Mouse (Mus musculus) embryonic stem cell, embryonic (primary cell): Measurements from ENCODE around the gene Rab22a.

Experiments used
- CTCF ChIA-PET, 4 experiments: fragments of 300-600 bp in 2 of 4; fragments of 350-600 bp in 2 of 4; sonication (Branson Sonifier 250); formaldehyde crosslinking; loops; one replicate each; lab custom pipeline; 2022; ENCODE audit warnings: inconsistent platforms in 2 of 4; lab: Charles Lee
- POLR2A ChIA-PET, 4 experiments: fragments of 300-600 bp in 2 of 4; fragments of 350-600 bp in 2 of 4; sonication (Branson Sonifier 250); formaldehyde crosslinking; loops; one replicate each; lab custom pipeline; 2022; ENCODE audit warnings: antibody characterized with exemption in 4 of 4, inconsistent platforms in 1 of 4; lab: Charles Lee

Gene Rab22a

DNA sequence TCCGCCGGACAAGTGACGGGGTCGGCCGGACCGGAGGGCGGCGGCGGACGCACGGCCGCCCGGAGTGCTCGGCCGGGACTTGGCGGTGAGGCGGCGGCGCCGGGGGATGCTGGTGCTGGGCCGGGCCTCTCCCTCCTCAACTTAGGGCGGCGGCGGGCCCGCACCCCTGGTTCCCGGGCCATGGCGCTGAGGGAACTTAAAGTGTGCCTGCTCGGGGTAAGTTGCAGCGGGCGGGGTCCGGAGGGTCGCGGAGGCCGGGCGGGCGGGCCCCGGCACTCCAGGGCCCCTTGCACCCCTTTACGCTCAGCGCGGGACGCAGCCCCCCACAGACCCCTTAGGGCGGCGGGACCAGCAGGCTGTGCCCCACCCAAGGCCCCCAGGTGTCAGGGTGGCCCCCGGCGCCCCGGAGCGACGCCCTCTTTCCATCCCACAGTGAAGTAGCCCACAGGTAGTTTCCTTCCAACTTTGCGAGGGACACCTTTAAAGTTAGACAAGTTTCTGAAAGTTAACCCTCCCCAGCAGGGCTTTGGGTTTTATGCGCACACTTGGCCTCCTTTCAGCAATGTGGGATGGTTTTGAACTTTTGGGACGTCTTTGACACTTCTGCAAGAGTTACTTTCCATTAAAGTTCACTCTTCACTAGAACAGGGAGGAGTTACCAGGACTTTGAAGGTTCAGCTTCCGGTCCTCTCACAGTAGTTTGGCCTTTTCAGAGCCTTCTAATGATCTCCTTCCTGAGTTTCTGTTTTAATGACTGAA lies 545 bp downstream of the Rab22a start:
- ChIA-PET CTCF (interaction anchor here in 1 of 4 experiments (0.5 to 0.8 kb wide), 4 partner anchors 11 to 289 kb away, joined by 3 to 5 read pairs (median 4); no protein-coding TSS in a partner anchor), POLR2A (interaction anchor here in 3 of 4 experiments (0.6 to 2.3 kb wide), 56 partner anchors 8 to 804 kb away, joined by 3 to 20 read pairs (median 4); partner anchors contain the start of genes Stx16 (in 2 of the 3), Vapb (in 2 of the 3) and Atp5e (in 1 of the 3))

DNA sequence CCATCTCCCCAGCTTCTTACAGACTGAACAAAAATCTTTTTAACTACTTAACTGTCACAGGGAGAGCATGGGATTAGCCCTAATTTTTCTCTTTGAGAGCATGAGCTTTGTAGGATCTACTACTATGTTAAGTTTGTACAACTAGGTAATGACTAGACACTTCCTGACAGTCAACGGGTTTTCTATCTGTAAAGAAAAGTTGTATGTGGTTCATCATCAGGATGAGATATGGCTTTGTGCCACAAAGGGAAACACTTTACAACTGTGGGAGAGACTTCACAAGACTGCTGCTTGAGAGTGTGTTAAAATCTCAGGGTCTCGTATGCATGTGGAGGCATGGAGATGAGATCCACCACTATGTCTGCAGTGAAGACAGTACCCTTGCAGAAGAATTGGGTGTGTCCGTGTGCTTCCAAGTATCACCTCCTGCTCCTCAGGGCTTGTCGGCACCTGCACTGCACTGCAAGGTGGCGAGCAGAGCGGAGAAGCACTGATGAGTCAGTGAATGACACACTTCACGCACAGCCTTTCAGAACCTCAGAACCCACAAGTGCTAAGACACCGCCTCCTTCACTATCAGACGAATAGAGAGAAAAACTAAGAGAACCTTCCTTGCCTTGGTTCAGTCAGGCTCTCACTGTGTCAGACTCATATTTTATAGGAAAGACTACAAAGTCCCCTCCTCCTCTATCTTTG lies 2.8 kb downstream of the Rab22a start:
- ChIA-PET POLR2A (interaction anchor here in 1 of 4 experiments (1.7 kb wide), 1 partner anchor 28 kb away, joined by 3 read pairs; no protein-coding TSS in a partner anchor), CTCF (no interaction called here)

DNA sequence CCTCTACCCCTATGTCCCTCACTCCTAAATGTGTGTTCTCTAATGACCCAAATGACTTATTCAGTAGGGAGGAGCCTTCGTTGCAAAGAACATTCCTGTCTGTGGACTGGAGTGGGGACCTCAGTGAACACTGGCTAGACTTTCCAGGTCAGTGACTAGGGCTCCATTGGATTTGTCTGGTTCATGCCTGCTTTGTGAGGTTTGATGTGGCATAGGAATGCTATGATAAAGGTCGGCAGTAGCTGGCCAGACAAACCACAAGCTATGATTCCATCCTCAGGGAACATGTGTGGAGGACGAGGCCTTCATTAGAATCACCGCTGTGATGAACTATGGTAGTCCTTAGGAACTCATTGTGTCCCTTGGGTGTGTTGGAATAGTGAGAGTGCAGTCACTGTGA lies 5.2 kb downstream of the Rab22a start:
- ChIA-PET POLR2A (interaction anchor here in 1 of 4 experiments (0.8 to 2.3 kb wide), 5 partner anchors 9 to 69 kb away, joined by 3 to 5 read pairs (median 3); no protein-coding TSS in a partner anchor), CTCF (no interaction called here)

DNA sequence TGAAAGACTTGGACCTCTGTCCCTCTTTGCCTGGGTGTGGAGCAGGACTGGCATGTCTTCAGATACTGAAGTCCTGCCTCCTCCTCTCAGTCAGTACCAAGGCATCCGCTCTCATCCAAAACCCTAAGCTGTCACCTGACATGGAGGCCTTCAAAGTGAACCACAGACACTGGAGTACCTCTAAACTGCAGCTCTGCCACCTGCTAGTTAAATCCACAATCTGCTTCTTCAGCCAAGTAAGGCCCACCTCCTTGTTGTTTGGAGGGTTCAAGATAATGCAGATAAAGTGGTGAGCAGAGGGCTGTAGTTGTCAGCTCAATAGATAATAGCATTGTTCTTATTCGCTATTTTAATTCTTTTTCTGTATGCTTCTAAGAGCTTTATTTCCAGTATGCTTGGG lies 5.7 kb downstream of the Rab22a start:
- POLR2A ChIA-PET, result interaction anchor here in 1 of 4 experiments (0.8 to 2.3 kb wide), 5 partner anchors 9 to 70 kb away, joined by 3 to 5 read pairs (median 4); no protein-coding TSS in a partner anchor
- CTCF ChIA-PET, result interaction anchor here in 1 of 4 experiments (0.5 kb wide), 1 partner anchor 45 kb away, joined by 4 read pairs; no protein-coding TSS in a partner anchor

DNA sequence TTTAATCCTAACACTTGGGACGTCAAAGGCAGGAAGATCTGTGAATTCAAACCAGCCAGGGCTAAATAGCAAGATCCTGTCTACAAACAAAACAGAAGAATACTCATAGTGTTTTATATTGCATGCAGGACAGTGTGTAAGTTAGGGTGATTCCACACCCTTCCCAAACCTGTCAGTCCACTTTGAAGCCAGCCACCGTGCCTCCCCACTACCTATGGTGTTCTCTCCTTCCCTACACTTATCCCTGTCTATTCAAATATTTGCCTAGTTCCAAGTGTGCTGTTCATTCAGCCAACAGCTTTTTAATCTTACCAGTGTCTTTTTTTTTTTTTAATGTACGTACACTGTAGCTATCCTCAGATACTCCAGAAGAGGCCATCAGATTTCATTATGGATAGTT lies 7.3 kb downstream of the Rab22a start:
- ChIA-PET CTCF (no interaction called here), POLR2A (interaction anchor here in 2 of 4 experiments (0.6 to 2.0 kb wide), 2 partner anchors 7 to 96 kb away, joined by 3 to 6 read pairs; partner anchors contain the start of gene Rab22a (in 1 of the 2))

DNA sequence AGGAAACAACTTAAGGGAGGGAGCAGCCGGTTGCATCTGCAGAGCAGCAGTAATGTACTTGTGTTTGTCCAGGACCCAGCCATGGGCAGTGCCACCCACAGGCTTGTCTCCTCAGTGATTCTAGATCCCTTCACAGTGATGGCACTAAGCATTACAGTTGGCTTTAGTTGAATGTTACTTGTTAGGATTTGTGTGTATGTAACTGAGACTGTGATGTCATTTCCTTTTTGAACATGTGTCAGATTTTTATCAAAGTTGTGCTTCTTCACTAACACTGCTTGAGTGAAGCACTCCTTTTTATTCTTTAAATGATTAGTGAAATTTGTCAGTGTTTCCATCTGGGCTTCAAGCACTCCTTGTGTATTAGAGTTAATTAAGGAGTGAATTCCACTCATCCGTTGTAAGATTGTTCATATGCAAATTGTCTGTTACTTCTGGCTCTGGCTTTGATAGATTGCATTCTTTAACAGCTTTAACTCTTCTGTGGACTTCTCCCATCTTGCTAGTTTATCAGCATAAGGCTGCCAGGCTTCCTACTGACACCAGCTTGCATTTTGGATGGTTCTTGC lies 12.9 kb downstream of the Rab22a start:
- CTCF ChIA-PET, result no interaction called here
- POLR2A ChIA-PET, result interaction anchor here in 2 of 4 experiments (0.9 to 2.8 kb wide), 4 partner anchors 10 to 18 kb away, joined by 3 to 20 read pairs (median 4); partner anchors contain the start of gene Rab22a (in 2 of the 2)

DNA sequence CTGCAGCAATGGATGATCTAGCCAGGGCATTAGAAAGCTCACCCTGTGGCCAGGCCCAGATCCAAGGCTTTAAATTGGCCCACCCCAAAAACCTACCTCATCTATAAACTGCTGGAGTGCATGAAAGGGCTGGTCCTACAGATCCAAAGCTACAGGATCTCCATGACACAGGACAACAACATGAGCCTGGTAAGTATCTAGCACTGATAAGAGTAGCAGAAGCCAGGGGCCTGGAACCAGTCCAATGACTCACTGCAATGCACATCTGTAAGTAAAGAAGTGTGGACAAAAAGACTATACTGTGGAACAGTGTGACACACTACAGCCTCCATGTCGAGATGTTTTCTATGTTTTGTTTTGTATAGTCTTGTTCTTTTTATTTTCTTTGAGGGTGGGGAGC lies 13.9 kb downstream of the Rab22a start:
- ChIA-PET CTCF (no interaction called here), POLR2A (interaction anchor here in 2 of 4 experiments (0.6 to 2.8 kb wide), 4 partner anchors 9 to 57 kb away, joined by 3 to 20 read pairs (median 7); partner anchors contain the start of gene Rab22a (in 1 of the 2))

DNA sequence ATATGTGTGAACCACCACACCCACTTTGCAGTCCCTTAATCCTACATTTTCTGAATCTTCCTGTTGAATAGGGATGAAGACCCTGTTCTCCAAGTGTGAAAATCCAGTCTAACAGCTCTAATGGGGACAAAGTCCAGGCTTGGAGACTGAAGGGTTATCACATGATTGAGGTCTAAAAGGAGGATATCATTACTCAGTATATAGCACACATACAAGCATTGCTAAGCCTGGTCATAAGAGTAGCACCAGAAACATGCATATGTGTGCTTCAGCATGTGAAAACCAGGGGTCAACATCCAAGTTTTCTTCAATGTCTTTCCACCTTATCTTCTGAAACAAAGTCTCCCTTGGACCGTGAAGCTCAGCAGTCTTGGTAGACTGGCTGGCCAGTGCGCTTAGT lies 19.0 kb downstream of the Rab22a start:
- ChIA-PET CTCF (no interaction called here), POLR2A (interaction anchor here in 2 of 4 experiments (1.2 to 2.2 kb wide), 3 partner anchors 9 to 19 kb away, joined by 4 to 12 read pairs (median 8); partner anchors contain the start of gene Rab22a (in 2 of the 2))

DNA sequence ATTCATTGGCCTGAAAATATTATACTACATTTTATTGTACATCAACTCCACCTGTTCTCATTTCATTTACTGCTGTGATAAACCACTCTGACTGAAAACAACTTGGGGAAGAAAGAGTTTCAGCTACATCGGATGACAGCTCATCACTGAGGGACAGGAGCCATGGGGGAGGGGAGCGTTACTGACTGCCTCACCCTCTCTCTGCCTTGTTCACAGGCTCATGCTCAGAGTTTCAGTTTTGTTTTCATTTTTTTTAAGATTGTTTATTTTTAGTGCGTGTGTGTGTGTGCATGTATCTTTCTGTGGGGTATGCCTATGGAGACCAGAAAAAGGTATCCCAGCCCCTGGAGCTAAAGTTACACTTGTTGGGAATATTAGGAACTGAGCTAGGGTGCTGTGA lies 19.7 kb downstream of the Rab22a start:
- ChIA-PET CTCF (no interaction called here), POLR2A (interaction anchor here in 3 of 4 experiments (0.6 to 2.2 kb wide), 7 partner anchors 10 to 1082 kb away, joined by 3 to 12 read pairs (median 4); partner anchors contain the start of gene Rab22a (in 2 of the 3))

DNA sequence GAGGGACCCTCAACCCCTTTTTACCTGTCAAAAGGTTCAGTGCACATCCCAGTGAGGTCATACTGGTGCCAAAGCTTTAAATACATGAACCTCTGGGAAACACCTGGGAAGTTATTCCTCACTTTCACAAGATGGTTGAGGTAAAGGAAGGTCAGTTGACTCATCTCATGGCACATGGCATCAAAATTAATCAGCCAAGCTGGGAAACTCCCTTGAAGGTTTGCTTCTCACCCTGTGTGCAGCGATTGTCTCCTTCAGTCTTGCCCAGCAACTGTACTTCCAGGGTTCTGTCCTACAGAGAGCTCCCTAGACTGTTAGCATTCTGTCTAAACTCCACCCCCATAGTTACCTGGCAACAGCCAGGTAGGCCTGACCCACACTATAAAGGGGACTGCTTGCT lies 20.6 kb downstream of the Rab22a start:
- ChIA-PET CTCF (no interaction called here), POLR2A (interaction anchor here in 2 of 4 experiments (0.5 to 2.2 kb wide), 9 partner anchors 9 to 1081 kb away, joined by 3 to 8 read pairs (median 4); partner anchors contain the start of gene Rab22a (in 1 of the 2))

DNA sequence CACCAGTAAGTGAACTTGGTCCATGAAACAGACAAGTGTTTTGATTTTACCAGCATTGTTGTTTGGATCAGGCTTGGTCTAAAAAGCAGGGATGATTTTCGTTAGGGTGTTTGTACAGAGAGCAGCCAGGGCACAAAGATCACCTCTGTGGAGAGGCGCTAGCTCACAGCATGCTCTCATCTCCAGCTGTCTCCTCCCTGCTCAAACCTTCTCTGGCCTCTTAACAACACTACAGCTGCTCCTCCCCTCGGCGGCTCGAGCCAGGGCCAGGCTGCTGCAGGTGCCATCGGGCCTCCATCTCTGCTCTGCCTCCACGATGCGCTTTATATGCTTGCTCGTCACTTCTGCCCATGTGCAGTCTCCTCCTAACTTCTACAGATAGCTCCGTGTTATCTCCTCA lies 23.2 kb downstream of the Rab22a start:
- ChIA-PET POLR2A (interaction anchor here in 2 of 4 experiments (0.6 to 2.4 kb wide), 5 partner anchors 8 to 605 kb away, joined by 3 to 9 read pairs (median 3); partner anchors contain the start of gene Rab22a (in 1 of the 2)), CTCF (interaction anchor here in 1 of 4 experiments (0.9 kb wide), 1 partner anchor 88 kb away, joined by 3 read pairs; no protein-coding TSS in a partner anchor)

DNA sequence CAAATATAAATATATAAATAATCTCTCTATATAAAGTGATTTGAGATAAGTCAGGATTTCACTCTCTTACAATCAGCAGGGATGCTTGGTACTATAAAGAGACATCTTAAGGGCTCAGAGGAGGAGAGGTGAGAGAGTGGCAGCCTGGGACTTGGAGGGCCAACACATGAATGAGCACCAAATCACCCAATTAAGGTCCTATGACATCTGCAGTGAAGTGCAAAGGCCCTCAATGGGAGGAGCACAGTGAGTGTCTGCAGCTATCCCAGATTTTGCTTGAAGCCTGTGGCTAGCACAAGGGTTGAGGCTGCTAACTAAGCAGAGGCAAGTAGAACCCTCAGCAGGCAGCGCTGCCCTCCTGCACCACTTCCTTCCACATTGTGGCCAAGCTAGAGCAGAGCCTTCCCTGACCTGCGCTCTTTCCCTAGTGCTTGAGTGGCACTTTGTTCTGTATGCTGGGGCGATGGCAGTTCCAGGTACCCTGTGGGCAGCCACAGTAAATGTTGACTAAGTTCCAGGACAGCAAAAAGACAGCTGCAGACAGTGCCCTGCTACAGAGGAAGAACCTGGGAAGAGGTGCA lies 26.3 kb downstream of the Rab22a start:
- CTCF ChIA-PET, result no interaction called here
- POLR2A ChIA-PET, result interaction anchor here in 2 of 4 experiments (0.6 to 1.7 kb wide), 4 partner anchors 16 to 124 kb away, joined by 3 to 5 read pairs (median 4); partner anchors contain the start of gene Rab22a (in 1 of the 2)

DNA sequence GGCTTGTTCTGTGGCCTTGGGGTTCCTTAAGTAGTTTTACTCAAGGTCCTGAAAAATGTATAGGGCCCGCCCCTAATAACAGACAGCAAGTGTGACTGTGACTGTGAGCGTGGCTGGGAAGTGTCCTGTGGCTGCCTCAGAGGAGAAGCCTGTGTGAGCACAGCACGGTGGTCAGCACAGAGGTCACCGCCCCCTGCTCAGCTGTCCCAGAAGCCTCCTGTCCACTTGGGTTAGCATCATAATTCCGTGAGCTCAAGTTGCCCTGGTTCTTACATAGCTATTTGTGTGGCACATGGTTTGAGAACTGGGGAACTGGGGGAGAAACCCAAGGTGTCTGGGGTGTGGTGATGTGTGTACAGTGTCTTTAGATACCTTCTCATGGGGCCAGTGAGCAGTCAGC lies 27.8 kb downstream of the Rab22a start:
- ChIA-PET CTCF (no interaction called here), POLR2A (interaction anchor here in 1 of 4 experiments (0.8 to 1.7 kb wide), 3 partner anchors 15 to 37 kb away, joined by 3 to 4 read pairs (median 3); no protein-coding TSS in a partner anchor)

DNA sequence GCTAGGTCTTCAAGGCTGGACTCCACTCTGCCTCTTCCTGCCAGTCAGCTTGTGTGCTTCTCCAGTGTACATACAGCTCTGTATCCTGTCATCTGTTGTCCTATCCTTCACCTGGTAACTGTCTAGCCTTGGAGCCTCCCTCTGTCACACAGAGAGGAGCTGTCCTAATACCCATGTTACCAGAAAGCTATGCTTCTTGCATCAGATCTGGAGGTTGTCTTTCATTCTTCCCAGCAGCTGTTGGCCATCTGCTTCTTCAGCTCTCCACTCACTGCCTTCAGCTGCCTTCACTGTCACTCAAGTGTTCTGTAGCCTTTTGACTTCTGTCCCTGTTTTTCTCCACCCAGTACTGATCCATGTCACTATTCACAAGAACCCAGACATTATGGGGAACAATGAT lies 30.3 kb downstream of the Rab22a start:
- POLR2A ChIA-PET, result interaction anchor here in 2 of 4 experiments (0.9 to 2.2 kb wide), 3 partner anchors 13 to 30 kb away, joined by 3 to 6 read pairs (median 3); partner anchors contain the start of gene Rab22a (in 2 of the 2)
- CTCF ChIA-PET, result interaction anchor here in 2 of 4 experiments (0.6 to 2.8 kb wide), 4 partner anchors 82 to 236 kb away, joined by 3 to 7 read pairs (median 3); no protein-coding TSS in a partner anchor

DNA sequence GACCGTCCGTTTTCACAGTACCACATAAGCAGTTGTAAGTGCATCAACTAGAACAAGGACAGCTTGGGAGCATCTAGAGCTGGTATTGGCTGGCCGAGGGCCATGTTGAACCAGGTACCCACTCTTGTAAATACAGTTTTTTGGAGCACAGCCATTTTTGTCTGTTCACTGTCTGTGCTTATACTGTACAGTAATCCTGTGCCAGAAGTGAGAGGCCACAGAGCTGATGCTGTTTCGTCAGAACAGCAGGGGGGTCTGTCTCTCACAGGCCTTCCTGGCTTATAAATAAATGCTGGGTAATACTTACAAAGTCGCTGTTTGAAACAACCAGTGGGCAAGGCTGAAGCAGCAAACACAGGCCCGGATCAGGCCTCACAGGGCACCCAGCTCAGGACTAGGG lies 32.2 kb downstream of the Rab22a start:
- POLR2A ChIA-PET, result interaction anchor here in 2 of 4 experiments (0.9 to 2.2 kb wide), 5 partner anchors 10 to 33 kb away, joined by 3 to 6 read pairs (median 5); partner anchors contain the start of gene Rab22a (in 1 of the 2)
- CTCF ChIA-PET, result interaction anchor here in 1 of 4 experiments (1.0 kb wide), 1 partner anchor 96 kb away, joined by 3 read pairs; no protein-coding TSS in a partner anchor

DNA sequence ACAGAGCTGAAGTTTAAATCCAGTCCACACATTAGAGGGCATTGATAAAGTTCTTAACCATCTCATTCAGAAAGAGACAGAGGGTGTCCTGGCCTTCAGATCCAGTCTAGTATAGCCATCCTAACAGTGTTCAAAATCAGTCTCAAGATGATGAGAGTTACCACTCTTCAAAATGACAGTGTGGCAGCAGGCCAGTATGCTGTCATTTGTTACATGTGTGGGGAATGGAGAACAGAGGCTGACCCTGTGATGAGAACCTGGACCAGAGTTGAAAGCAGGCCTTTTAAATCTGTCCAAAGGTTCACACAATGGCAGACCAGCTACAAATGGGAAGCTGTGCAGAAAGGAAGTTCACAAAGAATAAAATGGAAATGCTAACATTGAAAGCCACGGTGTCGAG lies 33.1 kb downstream of the Rab22a start:
- ChIA-PET CTCF (no interaction called here), POLR2A (interaction anchor here in 2 of 4 experiments (1.1 to 1.9 kb wide), 3 partner anchors 11 to 33 kb away, joined by 3 to 5 read pairs (median 4); partner anchors contain the start of gene Rab22a (in 2 of the 2))

DNA sequence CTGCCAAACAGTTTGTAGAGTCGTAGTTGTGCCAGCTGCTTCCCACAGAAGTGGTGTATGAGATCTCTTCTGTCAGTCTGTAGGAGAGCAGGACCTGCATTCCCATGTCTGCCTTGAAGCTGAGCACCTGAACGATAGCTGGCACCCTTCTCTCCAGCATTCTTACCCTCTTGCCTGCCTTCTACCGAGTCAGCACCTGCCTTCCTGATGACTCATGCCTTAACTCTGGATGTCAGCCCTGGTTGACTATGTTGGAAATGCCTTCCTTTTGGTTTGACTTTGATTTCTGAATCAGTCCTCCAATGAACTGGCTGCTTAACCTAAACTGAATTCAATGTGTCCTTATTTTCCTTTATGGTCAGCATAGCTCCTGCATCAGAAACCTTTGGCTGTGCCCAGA lies 39.3 kb downstream of the Rab22a start:
- ChIA-PET POLR2A (no interaction called here), CTCF (no interaction called here)
